Mouse (Mus musculus): ENCODE results near the gene Bbs9. TPM values are rescaled to one million over a fixed set of nuclear protein-coding genes. Genes with fewer than 3 reads are reported as not detected.

The Bbs9 gene
- polyA plus RNA-seq, 1 experiment from 2014 or later = 14.7 TPM

DNA sequence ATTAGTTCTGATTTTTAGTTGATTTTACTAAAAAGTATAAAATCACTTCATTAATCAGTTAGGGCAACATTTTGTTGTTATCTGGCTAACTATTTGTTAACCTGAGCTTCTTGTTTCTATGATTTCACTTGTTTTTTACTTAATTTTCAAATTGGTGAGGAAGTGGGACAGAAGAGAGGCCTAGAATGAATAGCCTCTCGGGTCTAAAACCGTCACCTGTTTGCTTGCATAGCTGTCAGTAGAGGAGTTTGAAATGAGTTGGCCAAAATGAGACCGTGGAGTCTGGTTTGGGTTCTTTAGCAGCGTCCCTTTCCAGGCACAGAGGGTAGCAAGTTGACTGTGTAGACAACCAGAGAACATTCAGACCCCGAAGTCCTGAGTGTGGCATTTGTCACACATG, 291.6 kb downstream of the Bbs9 start:
- no peak overlapping the region for H3K9ac ChIP-seq
- WGBS = 73% methylated on average over 5 of the region's 5 CpGs
- no peaks in the 10 kb centered on the region for H3K27me3 ChIP-seq
- no peak overlapping the region for H3K4me2 ChIP-seq
- H3K27ac ChIP-seq = no peak overlapping the region
- no peaks in the 10 kb centered on the region for H3K36me3 ChIP-seq
- no peak for ATAC-seq (ENCODE audit: borderline replicate concordance, extremely low read depth, low FRiP score, low TSS enrichment)
- H3K4me1 ChIP-seq = 0 out of 2 replicates have a peak, but pooled peaks cover 13% of the 10 kb centered on the region
- H3K4me3 ChIP-seq = no peak overlapping the region
- H3K9me3 ChIP-seq = no peaks in the 10 kb centered on the region

DNA sequence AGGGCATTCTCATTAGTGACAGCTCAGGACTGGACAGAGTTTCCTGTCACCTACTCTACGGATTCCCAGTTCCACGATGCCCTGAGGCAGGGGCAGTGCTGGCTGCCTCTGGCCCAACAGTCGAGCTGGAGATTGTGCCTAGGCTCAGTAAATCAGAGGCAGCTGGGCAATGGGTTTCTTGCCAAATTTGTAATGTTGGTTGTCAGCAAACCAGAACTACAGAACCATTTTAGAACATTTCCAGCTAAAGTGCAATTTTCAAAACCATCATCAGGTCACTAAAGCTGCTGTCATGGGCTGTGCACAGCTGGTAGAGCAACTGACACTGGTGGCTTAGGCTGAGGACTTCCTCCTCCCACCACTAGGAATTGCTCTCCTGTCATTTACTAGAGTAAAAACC, 292.3 kb downstream of the Bbs9 start:
- Histone ChIP-seq H3K4me3 (no peak overlapping the region), H3K4me2 (no peak overlapping the region), H3K36me3 (no peaks in the 10 kb centered on the region), H3K27me3 (no peaks in the 10 kb centered on the region), H3K4me1 (0 out of 2 replicates have a peak, but pooled peaks cover 13% of the 10 kb centered on the region), H3K27ac (0 out of 2 replicates have a peak overlapping the region, but pooled peaks have one; percentile 2), H3K9ac (no peak overlapping the region), H3K9me3 (no peaks in the 10 kb centered on the region)
- WGBS = 40% methylated on average over 3 of the region's 3 CpGs
- ATAC-seq (ENCODE audit: borderline replicate concordance, extremely low read depth, low FRiP score, low TSS enrichment) = peak; percentile 55; the same call in 1 of the 2 replicates

- Histone ChIP-seq H3K36me3 (no peaks in the 10 kb centered on the region), H3K9me3 (no peaks in the 10 kb centered on the region), H3K9ac (no peak overlapping the region), H3K4me1 (0 out of 2 replicates have a peak, but pooled peaks cover 6% of the 10 kb centered on the region), H3K27ac (no peak overlapping the region), H3K4me3 (no peak overlapping the region), H3K4me2 (no peak overlapping the region), H3K27me3 (no peaks in the 10 kb centered on the region)
- ATAC-seq (ENCODE audit: borderline replicate concordance, extremely low read depth, low FRiP score, low TSS enrichment) = no peak
- WGBS = 82% methylated on average over 3 of the region's 3 CpGs
Observed at GRCm38 (mm10) chr9:22771785-22772184, 296.3 kb downstream of the Bbs9 start.

- Histone ChIP-seq H3K9ac (no peak overlapping the region), H3K4me2 (no peak overlapping the region), H3K4me3 (no peak overlapping the region), H3K36me3 (no peaks in the 10 kb centered on the region), H3K27ac (no peak overlapping the region), H3K4me1 (no peaks in the 10 kb centered on the region), H3K9me3 (no peaks in the 10 kb centered on the region), H3K27me3 (no peaks in the 10 kb centered on the region)
- no peak for ATAC-seq (ENCODE audit: borderline replicate concordance, extremely low read depth, low FRiP score, low TSS enrichment)
- WGBS = 74% methylated on average over 5 of the region's 5 CpGs
Observed at GRCm38 (mm10) chr9:22776246-22776961, 300.9 kb downstream of the Bbs9 start.

DNA sequence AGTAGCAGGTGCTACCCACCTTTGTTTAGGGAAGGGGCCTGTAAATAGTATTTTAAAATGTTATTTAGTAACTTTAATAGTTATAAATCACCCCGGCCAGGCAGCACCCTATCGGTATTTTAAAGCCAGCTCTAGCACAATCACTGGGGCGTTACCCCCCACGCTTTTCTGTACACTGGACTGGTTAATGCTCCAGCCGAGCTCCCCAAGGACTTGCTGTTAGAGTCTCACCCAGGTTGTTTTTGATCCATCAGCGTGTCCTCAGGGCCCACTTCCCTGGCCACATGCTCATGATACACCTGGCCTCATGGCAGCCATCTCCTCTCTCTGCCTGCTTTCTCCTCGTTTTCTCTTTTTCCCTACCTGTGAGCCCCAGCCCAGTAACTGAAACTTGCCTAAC, 301.9 kb downstream of the Bbs9 start:
- no peak for ATAC-seq (ENCODE audit: borderline replicate concordance, extremely low read depth, low FRiP score, low TSS enrichment)
- no peaks in the 10 kb centered on the region for H3K36me3 ChIP-seq
- H3K27ac ChIP-seq = no peak overlapping the region
- no peak overlapping the region for H3K9ac ChIP-seq
- no peak overlapping the region for H3K4me3 ChIP-seq
- H3K9me3 ChIP-seq = no peaks in the 10 kb centered on the region
- H3K27me3 ChIP-seq = no peaks in the 10 kb centered on the region
- H3K4me2 ChIP-seq = no peak overlapping the region
- 85% methylated on average over 7 of the region's 7 CpGs for WGBS
- H3K4me1 ChIP-seq = no peaks in the 10 kb centered on the region

GRCm38 (mm10) chr9:22779631-22780030, 304.1 kb downstream of the Bbs9 start:
- H3K36me3 ChIP-seq = no peaks in the 10 kb centered on the region
- H3K4me1 ChIP-seq = no peaks in the 10 kb centered on the region
- no peak overlapping the region for H3K4me3 ChIP-seq
- H3K27ac ChIP-seq = no peak overlapping the region
- no peak overlapping the region for H3K9ac ChIP-seq
- H3K9me3 ChIP-seq = no peaks in the 10 kb centered on the region
- WGBS = 75% methylated on average over 6 of the region's 6 CpGs
- no peak overlapping the region for H3K4me2 ChIP-seq
- no peaks in the 10 kb centered on the region for H3K27me3 ChIP-seq
- ATAC-seq (ENCODE audit: borderline replicate concordance, extremely low read depth, low FRiP score, low TSS enrichment) = no peak

DNA sequence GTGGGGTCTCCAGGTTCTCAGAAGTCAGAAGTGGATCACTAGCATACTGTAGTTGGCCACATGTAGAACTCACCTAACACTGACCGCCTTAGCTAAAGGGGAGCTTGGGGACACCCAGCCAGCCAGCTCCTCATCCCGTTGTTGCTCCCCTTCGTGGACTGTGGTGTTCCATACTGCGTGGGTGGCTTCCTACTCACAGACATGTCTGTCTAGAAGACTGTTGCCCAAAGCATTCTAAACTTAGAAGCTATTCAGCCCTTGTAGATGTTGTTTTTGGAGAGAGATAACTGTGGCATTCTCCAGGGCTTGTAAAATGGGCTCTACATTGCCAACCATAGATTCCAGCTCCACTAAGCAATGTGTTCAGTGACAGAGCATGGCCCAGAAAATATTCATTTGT, 310.5 kb downstream of the Bbs9 start:
- ATAC-seq (ENCODE audit: borderline replicate concordance, extremely low read depth, low FRiP score, low TSS enrichment) = no peak
- no peak overlapping the region for H3K9ac ChIP-seq
- no peaks in the 10 kb centered on the region for H3K9me3 ChIP-seq
- H3K4me2 ChIP-seq = no peak overlapping the region
- no peaks in the 10 kb centered on the region for H3K27me3 ChIP-seq
- no peaks in the 10 kb centered on the region for H3K36me3 ChIP-seq
- whole genome bisulfite sequencing = 86% methylated on average over 4 of the region's 4 CpGs
- no peak overlapping the region for H3K27ac ChIP-seq
- no peak overlapping the region for H3K4me3 ChIP-seq
- no peaks in the 10 kb centered on the region for H3K4me1 ChIP-seq

GRCm38 (mm10) chr9:22788423-22788822, 312.9 kb downstream of the Bbs9 start:
- no peak overlapping the region for H3K4me3 ChIP-seq
- H3K36me3 ChIP-seq = no peaks in the 10 kb centered on the region
- no peak overlapping the region for H3K4me2 ChIP-seq
- H3K27me3 ChIP-seq = no peaks in the 10 kb centered on the region
- H3K9me3 ChIP-seq = no peaks in the 10 kb centered on the region
- no peak overlapping the region for H3K9ac ChIP-seq
- 93% methylated on average over 4 of the region's 4 CpGs for WGBS
- ATAC-seq (ENCODE audit: borderline replicate concordance, extremely low read depth, low FRiP score, low TSS enrichment) = no peak
- H3K4me1 ChIP-seq = no peaks in the 10 kb centered on the region
- no peak overlapping the region for H3K27ac ChIP-seq

GRCm38 (mm10) chr9:22788850-22789249, 313.3 kb downstream of the Bbs9 start:
- Histone ChIP-seq H3K4me2 (no peak overlapping the region), H3K9ac (no peak overlapping the region), H3K27me3 (no peaks in the 10 kb centered on the region), H3K27ac (no peak overlapping the region), H3K36me3 (no peaks in the 10 kb centered on the region), H3K4me1 (no peaks in the 10 kb centered on the region), H3K4me3 (no peak overlapping the region), H3K9me3 (no peaks in the 10 kb centered on the region)
- ATAC-seq (ENCODE audit: borderline replicate concordance, extremely low read depth, low FRiP score, low TSS enrichment) = no peak
- 78% methylated on average over 4 of the region's 4 CpGs for WGBS

- no peaks in the 10 kb centered on the region for H3K9me3 ChIP-seq
- no peaks in the 10 kb centered on the region for H3K36me3 ChIP-seq
- WGBS = 70% methylated on average over 9 of the region's 9 CpGs
- no peak overlapping the region for H3K4me3 ChIP-seq
- H3K27me3 ChIP-seq = no peaks in the 10 kb centered on the region
- no peak overlapping the region for H3K4me2 ChIP-seq
- H3K4me1 ChIP-seq = no peaks in the 10 kb centered on the region
- no peak overlapping the region for H3K27ac ChIP-seq
- H3K9ac ChIP-seq = no peak overlapping the region
- no peak for ATAC-seq (ENCODE audit: borderline replicate concordance, extremely low read depth, low FRiP score, low TSS enrichment)
Observed at GRCm38 (mm10) chr9:22789380-22790168, 314.1 kb downstream of the Bbs9 start.

- no peak overlapping the region for H3K4me2 ChIP-seq
- no peaks in the 10 kb centered on the region for H3K4me1 ChIP-seq
- no peaks in the 10 kb centered on the region for H3K36me3 ChIP-seq
- no peak overlapping the region for H3K9ac ChIP-seq
- no peak for ATAC-seq (ENCODE audit: borderline replicate concordance, extremely low read depth, low FRiP score, low TSS enrichment)
- H3K4me3 ChIP-seq = no peak overlapping the region
- WGBS = 85% methylated on average over 5 of the region's 5 CpGs
- no peak overlapping the region for H3K27ac ChIP-seq
- H3K27me3 ChIP-seq = no peaks in the 10 kb centered on the region
- H3K9me3 ChIP-seq = no peaks in the 10 kb centered on the region
Observed at GRCm38 (mm10) chr9:22791208-22791607, 315.7 kb downstream of the Bbs9 start.

DNA sequence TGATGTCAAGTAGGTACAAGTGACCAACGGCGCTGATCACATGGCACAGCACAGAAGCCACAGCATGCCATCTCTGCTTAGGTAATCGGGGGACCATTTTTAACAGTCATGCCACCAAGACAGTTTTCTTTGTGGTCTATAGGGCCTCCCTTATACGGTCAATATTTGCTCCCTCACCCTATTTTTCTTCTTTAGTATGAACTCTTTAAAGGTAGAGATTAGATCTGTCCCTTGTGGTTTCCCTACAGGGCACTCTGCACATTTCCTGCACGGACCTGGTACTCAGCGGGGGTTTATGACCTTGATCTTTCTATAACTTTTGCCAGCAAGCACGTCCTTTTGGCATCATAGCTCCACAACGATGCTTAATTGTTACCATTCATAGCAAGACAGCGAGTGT, 316.2 kb downstream of the Bbs9 start:
- no peak overlapping the region for H3K9ac ChIP-seq
- H3K4me3 ChIP-seq = no peak overlapping the region
- no peaks in the 10 kb centered on the region for H3K27me3 ChIP-seq
- no peak overlapping the region for H3K27ac ChIP-seq
- H3K9me3 ChIP-seq = no peaks in the 10 kb centered on the region
- H3K4me2 ChIP-seq = no peak overlapping the region
- no peaks in the 10 kb centered on the region for H3K36me3 ChIP-seq
- 82% methylated on average over 9 of the region's 9 CpGs for WGBS
- H3K4me1 ChIP-seq = no peaks in the 10 kb centered on the region
- no peak for ATAC-seq (ENCODE audit: borderline replicate concordance, extremely low read depth, low FRiP score, low TSS enrichment)
